Mouse (Mus musculus): ENCODE results near the gene Shld1. TPM values are rescaled to one million over a fixed set of nuclear protein-coding genes. Genes with fewer than 3 reads are reported as not detected.

Gene Shld1
- total and polyA plus RNA-seq, 3 experiments = 8.0 to 8.8 TPM; not detected in 1

DNA sequence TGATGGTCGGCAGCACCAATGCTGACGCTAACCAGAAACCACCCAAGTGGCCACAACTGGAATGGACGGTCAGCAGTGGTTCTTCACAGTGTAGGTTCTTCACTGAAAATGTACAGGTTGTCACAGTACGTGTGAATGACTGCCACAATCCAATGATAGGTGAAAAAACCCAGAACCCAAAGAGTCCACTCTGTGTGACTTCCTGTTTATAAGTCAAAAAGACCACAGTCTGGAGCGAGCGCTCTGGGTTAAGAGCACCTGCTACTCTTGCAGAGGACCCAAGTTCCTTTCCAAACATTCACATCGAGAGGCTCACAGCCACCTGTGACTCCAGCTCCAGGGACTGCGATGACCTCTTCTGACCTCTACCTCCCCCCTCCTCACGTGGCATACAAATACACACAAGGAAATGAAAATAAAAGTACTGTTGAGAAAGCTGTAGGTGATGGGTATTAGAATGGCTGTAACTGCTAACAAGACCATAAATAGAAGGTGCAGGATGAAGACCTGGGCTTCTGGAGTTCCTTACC lies 38.7 kb downstream of the Shld1 start:
- H3K9me3 ChIP-seq (replicated peaks; ENCODE audit: insufficient read depth, low read length) = no peaks in the 10 kb centered on the region
- H3K27ac ChIP-seq (ENCODE audit: control insufficient read depth, low read depth, low read length) = no peak overlapping the region
- peaks cover 6 to 15% of the 10 kb centered on the region in 2 experiments for H3K4me1 ChIP-seq (ENCODE audit: control insufficient read depth in 1 of 2, insufficient read depth in 2 of 2, low read length in 2 of 2)
- H3K4me3 ChIP-seq (ENCODE audit: control insufficient read depth in 1 of 2, insufficient read depth in 1 of 2, low read depth in 2 of 2, low read length in 2 of 2) = no peak overlapping the region
- no peaks in the 10 kb centered on the region for H3K27me3 ChIP-seq (ENCODE audit: control insufficient read depth in 1 of 2, insufficient read depth in 2 of 2, low read length in 2 of 2)
- H3K79me2 ChIP-seq (ENCODE audit: control insufficient read depth, insufficient read depth, low read length, poor library complexity) = no peaks in the 10 kb centered on the region
- DNase-seq (ENCODE audit: low read depth, low spot score) = no peak
- no peak overlapping the region for H3K9ac ChIP-seq (ENCODE audit: control insufficient read depth, low read depth, low read length, poor library complexity, severe bottlenecking)
- no peak for TF ChIP-seq TAL1 (IDR thresholded peaks at IDR 0.05; ENCODE audit: low read length)
- TF ChIP-seq TBP (IDR thresholded peaks at IDR 0.05; ENCODE audit: low read depth, low read length) = no peak
- no peak for TF ChIP-seq POLR2AphosphoS2 (IDR thresholded peaks at IDR 0.05; ENCODE audit: low read length)
- TF ChIP-seq RAD21 (IDR thresholded peaks at IDR 0.05; ENCODE audit: low read depth, low read length) = no peak
- TF ChIP-seq GATA1 (IDR thresholded peaks at IDR 0.05; ENCODE audit: low read depth, low read length) = no peak
- no peak for TF ChIP-seq UBTF (IDR thresholded peaks at IDR 0.05; ENCODE audit: borderline replicate concordance, insufficient read depth, low read depth, low read length)
- TF ChIP-seq ETS1 (IDR thresholded peaks at IDR 0.05; ENCODE audit: low read depth, low read length) = no peak
- TF ChIP-seq JUND (IDR thresholded peaks at IDR 0.05; ENCODE audit: low read depth, low read length) = no peak
- TF ChIP-seq ZNF384 (IDR thresholded peaks at IDR 0.05; ENCODE audit: low read depth, low read length) = no peak
- TF ChIP-seq EP300 (IDR thresholded peaks at IDR 0.05; ENCODE audit: low read depth in 1 of 2, low read length in 2 of 2) = no peak
- TF ChIP-seq ZMIZ1 (IDR thresholded peaks at IDR 0.05; ENCODE audit: low read depth, low read length) = no peak
- TF ChIP-seq ZKSCAN1 (IDR thresholded peaks at IDR 0.05; ENCODE audit: low read depth, low read length) = no peak
- TF ChIP-seq MEF2A (IDR thresholded peaks at IDR 0.05; ENCODE audit: extremely low read depth, insufficient replicate concordance, low read depth, low read length, poor library complexity, severe bottlenecking) = no peak
- H3K36me3 ChIP-seq (ENCODE audit: control insufficient read depth in 1 of 2, insufficient read depth in 2 of 2, low read length in 2 of 2) = peaks cover 0 to 11% of the 10 kb centered on the region in 2 experiments; a peak in 2 of 4 replicates

- H3K36me3 ChIP-seq (ENCODE audit: control insufficient read depth in 1 of 2, insufficient read depth in 2 of 2, low read length in 2 of 2) = peaks cover 0 to 11% of the 10 kb centered on the region in 2 experiments; a peak in 2 of 4 replicates
- no peaks in the 10 kb centered on the region for H3K9me3 ChIP-seq (replicated peaks; ENCODE audit: insufficient read depth, low read length)
- H3K4me1 ChIP-seq (ENCODE audit: control insufficient read depth in 1 of 2, insufficient read depth in 2 of 2, low read length in 2 of 2) = peaks cover 6 to 15% of the 10 kb centered on the region in 2 experiments
- no peak for DNase-seq (ENCODE audit: low read depth, low spot score)
- H3K27me3 ChIP-seq (ENCODE audit: control insufficient read depth in 1 of 2, insufficient read depth in 2 of 2, low read length in 2 of 2) = no peaks in the 10 kb centered on the region
- no peak overlapping the region for H3K4me3 ChIP-seq (ENCODE audit: control insufficient read depth in 1 of 2, insufficient read depth in 1 of 2, low read depth in 2 of 2, low read length in 2 of 2)
- H3K27ac ChIP-seq (ENCODE audit: control insufficient read depth, low read depth, low read length) = no peak overlapping the region
- no peak overlapping the region for H3K9ac ChIP-seq (ENCODE audit: control insufficient read depth, low read depth, low read length, poor library complexity, severe bottlenecking)
- H3K79me2 ChIP-seq (ENCODE audit: control insufficient read depth, insufficient read depth, low read length, poor library complexity) = no peaks in the 10 kb centered on the region
- TF ChIP-seq TAL1 (IDR thresholded peaks at IDR 0.05; ENCODE audit: low read length) (no peak), CHD2 (IDR thresholded peaks at IDR 0.05; ENCODE audit: low read length) (no peak), MYB (IDR thresholded peaks at IDR 0.05; ENCODE audit: low read depth, low read length) (no peak), ZMIZ1 (IDR thresholded peaks at IDR 0.05; ENCODE audit: low read depth, low read length) (no peak), CHD1 (IDR thresholded peaks at IDR 0.05; ENCODE audit: low read depth, low read length) (no peak), TCF12 (IDR thresholded peaks at IDR 0.05; ENCODE audit: low read depth, low read length) (no peak), USF1 (IDR thresholded peaks at IDR 0.05; ENCODE audit: low read depth, low read length) (no peak)
These were observed 39.4 kb downstream of the Shld1 start for GRCm38 (mm10) chr2:132726156-132726555.

All from MEL (cell line).